Mouse (Mus musculus) embryonic stem cell, embryonic (primary cell): Measurements from ENCODE around the gene Hoxb8.

ENCODE experiments used
- CTCF ChIA-PET, 4 experiments: fragments of 300-600 bp in 2 of 4; fragments of 350-600 bp in 2 of 4; sonication (Branson Sonifier 250); formaldehyde crosslinking; loops; one replicate each; lab custom pipeline; 2022; ENCODE audit warnings: inconsistent platforms in 2 of 4; lab: Charles Lee
- POLR2A ChIA-PET, 4 experiments: fragments of 300-600 bp in 2 of 4; fragments of 350-600 bp in 2 of 4; sonication (Branson Sonifier 250); formaldehyde crosslinking; loops; one replicate each; lab custom pipeline; 2022; ENCODE audit warnings: antibody characterized with exemption in 4 of 4, inconsistent platforms in 1 of 4; lab: Charles Lee

Hoxb8 gene

DNA sequence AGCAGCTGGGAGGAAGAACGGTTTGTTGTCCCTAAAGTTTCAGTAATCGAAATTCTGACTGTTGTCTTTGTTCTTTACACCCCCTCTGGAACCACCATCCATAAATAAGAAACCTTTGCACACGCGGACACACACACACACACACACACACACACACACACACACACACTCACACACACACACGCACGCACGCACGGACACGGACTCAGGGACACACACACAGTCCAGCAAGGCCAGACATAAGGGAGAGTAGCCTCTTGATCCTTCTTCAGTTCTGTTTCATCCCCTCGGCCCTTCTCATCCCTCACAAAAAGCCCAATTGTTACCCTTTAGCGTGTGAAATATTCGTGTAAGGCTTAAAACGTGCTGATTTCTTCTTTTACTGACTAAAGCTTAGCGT lies 3.4 kb upstream of the Hoxb8 start:
- CTCF ChIA-PET: interaction anchor here (0.6 to 3.3 kb wide), 27 partner anchors 13 to 584 kb away, joined by 3 to 21 read pairs (median 4); partner anchors contain the start of genes Hoxb5 (in 2 of the 4) and Hoxb6 (in 2 of the 4)
- POLR2A ChIA-PET: interaction anchor here (0.6 to 2.2 kb wide), 8 partner anchors 9 to 1291 kb away, joined by 3 to 9 read pairs (median 4); partner anchors contain the start of gene Hoxb5 (in 1 of the 4)

- CTCF ChIA-PET: interaction anchor here (0.5 to 3.3 kb wide), 52 partner anchors 10 to 805 kb away, joined by 3 to 21 read pairs (median 4); partner anchors contain the start of genes Hoxb5 (in 2 of the 4) and Hoxb6 (in 2 of the 4)
- POLR2A ChIA-PET: interaction anchor here in 2 of 4 experiments (0.6 to 2.2 kb wide), 8 partner anchors 9 to 1292 kb away, joined by 3 to 9 read pairs (median 4); partner anchors contain the start of gene Hoxb5 (in 1 of the 2)
Measured at GRCm38 (mm10) chr11:96278773-96279172, 2.9 kb upstream of the Hoxb8 start.

GRCm38 (mm10) chr11:96279421-96280233 lies 2.1 kb upstream of the Hoxb8 start:
- POLR2A ChIA-PET: interaction anchor here in 3 of 4 experiments (0.6 to 2.2 kb wide), 11 partner anchors 8 to 394 kb away, joined by 3 to 9 read pairs (median 4); partner anchors contain the start of genes Hoxb5 (in 1 of the 3), Hoxb6 (in 1 of the 3) and Hoxb9 (in 1 of the 3)

GRCm38 (mm10) chr11:96280399-96281378 lies 1.0 kb upstream of the Hoxb8 start:
- CTCF ChIA-PET: interaction anchor here (0.6 to 2.8 kb wide), 11 partner anchors 17 to 342 kb away, joined by 3 to 9 read pairs (median 5); no protein-coding TSS in a partner anchor
- POLR2A ChIA-PET: interaction anchor here in 3 of 4 experiments (0.6 to 2.2 kb wide), 9 partner anchors 9 to 393 kb away, joined by 3 to 9 read pairs (median 5); partner anchors contain the start of genes Hoxb5 (in 1 of the 3), Hoxb6 (in 1 of the 3) and Hoxb9 (in 1 of the 3)

More at GRCm38 (mm10) chr11:96279421-96280233, 2.1 kb upstream of the Hoxb8 start:
- CTCF ChIA-PET: interaction anchor here (0.5 to 3.3 kb wide), 56 partner anchors 10 to 804 kb away, joined by 3 to 21 read pairs (median 4); partner anchors contain the start of genes Hoxb6 (in 2 of the 4) and Hoxb5 (in 1 of the 4)

DNA sequence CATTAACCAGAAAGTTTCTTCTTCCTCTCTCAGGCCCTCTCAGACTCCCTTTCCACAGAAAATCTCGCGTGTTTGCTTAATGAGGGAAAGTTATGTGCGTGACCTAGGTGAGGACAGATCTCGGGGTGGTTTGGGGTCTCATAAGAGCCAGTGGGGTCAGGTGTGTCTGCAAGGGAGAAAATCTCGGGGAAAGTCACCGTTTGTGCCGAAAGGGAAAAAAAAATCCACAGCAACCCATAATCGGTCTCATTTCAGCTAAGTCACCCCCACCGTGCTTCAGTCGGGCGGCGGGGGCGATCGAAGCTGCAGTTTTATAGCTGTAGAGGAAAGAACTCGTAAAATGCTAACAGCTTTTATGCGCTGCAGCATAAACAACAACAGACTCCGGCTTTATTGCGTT lies 309 bp upstream of the Hoxb8 start:
- POLR2A ChIA-PET: interaction anchor here in 1 of 4 experiments (0.6 to 1.3 kb wide), 2 partner anchors 21 to 329 kb away, joined by 5 read pairs; partner anchors contain the start of gene Hoxb5
- CTCF ChIA-PET: interaction anchor here (0.6 to 2.8 kb wide), 8 partner anchors 15 to 306 kb away, joined by 3 to 5 read pairs (median 3); no protein-coding TSS in a partner anchor

DNA sequence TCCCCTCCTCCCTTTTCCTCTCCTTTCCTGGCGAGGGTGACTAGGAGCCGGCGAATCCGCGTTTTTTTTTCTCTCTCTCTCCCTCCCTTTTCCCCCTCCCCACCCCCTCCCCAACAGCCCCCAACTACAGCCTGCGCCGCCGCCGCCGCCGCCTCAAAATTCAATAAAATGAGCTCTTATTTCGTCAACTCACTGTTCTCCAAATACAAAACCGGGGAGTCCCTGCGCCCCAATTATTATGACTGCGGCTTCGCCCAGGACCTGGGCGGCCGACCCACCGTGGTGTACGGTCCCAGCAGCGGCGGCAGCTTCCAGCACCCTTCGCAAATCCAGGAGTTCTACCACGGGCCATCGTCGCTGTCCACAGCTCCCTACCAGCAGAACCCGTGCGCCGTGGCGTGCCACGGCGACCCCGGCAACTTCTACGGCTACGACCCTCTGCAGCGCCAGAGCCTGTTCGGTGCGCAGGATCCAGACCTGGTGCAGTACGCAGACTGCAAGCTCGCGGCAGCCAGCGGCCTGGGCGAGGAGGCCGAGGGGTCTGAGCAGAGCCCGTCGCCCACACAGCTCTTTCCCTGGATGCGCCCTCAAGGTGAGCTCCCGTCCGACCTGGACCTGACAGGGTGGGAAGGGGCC lies 1.2 kb downstream of the Hoxb8 start:
- POLR2A ChIA-PET: interaction anchor here in 3 of 4 experiments (0.6 to 2.0 kb wide), 13 partner anchors 9 to 532 kb away, joined by 3 to 10 read pairs (median 4); partner anchors contain the start of gene Hoxb9 (in 1 of the 3)
- CTCF ChIA-PET: interaction anchor here (0.5 to 1.8 kb wide), 11 partner anchors 10 to 907 kb away, joined by 3 to 9 read pairs (median 4); no protein-coding TSS in a partner anchor

- ChIA-PET CTCF (interaction anchor here (0.6 to 1.8 kb wide), 21 partner anchors 10 to 569 kb away, joined by 3 to 7 read pairs (median 3); partner anchors contain the start of genes Hoxb13 (in 1 of the 4), Hoxb5 (in 1 of the 4) and Hoxb9 (in 1 of the 4)), POLR2A (interaction anchor here (0.5 to 2.0 kb wide), 19 partner anchors 10 to 1404 kb away, joined by 3 to 8 read pairs (median 3); partner anchors contain the start of gene Hoxb9 (in 3 of the 4))
Measured at GRCm38 (mm10) chr11:96284041-96284749, 2.5 kb downstream of the Hoxb8 start.

DNA sequence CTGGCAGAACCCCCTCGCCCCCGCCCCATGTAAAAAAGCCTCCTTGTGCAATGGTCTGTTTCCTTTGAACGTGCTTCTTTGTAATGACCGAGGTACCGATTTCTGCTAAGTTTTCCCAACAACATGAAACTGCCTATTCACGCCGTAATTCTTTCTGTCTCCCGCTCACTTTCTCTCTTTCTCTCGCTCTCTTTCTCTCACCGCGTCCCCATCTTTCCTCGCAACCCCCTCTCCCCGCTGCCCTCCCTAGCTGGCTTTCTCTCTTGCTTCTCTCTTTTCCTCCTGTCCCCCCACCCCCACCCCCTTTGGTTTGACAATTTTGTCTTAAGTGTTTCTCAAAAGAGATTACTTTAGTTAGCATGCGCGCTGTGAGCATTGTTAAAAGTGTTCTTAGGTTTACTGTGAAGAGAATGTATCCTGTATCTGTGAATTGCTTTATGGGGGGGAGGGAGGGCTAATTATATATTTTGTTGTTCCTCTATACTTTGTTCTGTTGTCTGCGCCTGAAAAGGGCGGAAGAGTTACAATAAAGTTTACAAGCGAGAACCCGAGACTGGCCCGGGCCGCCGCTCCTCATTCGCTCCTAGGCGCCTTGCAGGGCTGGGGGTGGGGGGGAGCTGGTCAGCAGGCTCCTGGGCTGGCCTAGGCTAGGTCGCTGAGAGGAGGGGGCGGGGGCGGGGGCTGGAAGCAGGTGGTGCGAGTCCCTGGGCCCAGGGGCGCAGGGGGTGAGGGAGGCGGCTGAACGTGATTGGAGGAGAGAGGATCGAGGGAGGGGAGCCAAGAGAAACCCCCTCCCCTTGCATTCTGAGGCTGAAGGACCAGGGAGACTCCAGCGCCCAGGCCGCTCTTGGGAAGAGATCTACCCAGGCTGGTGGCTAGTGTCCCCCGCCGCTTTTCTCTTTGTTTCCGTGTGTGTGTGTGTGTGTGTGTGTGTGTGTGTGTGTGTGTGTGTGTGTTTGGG lies 3.3 kb downstream of the Hoxb8 start:
- ChIA-PET CTCF (interaction anchor here (0.5 to 1.8 kb wide), 22 partner anchors 11 to 568 kb away, joined by 3 to 10 read pairs (median 3); partner anchors contain the start of genes Hoxb13 (in 1 of the 4), Hoxb5 (in 1 of the 4) and Hoxb9 (in 1 of the 4)), POLR2A (interaction anchor here (0.6 to 2.0 kb wide), 14 partner anchors 9 to 428 kb away, joined by 3 to 8 read pairs (median 4); partner anchors contain the start of gene Hoxb9 (in 2 of the 4))

DNA sequence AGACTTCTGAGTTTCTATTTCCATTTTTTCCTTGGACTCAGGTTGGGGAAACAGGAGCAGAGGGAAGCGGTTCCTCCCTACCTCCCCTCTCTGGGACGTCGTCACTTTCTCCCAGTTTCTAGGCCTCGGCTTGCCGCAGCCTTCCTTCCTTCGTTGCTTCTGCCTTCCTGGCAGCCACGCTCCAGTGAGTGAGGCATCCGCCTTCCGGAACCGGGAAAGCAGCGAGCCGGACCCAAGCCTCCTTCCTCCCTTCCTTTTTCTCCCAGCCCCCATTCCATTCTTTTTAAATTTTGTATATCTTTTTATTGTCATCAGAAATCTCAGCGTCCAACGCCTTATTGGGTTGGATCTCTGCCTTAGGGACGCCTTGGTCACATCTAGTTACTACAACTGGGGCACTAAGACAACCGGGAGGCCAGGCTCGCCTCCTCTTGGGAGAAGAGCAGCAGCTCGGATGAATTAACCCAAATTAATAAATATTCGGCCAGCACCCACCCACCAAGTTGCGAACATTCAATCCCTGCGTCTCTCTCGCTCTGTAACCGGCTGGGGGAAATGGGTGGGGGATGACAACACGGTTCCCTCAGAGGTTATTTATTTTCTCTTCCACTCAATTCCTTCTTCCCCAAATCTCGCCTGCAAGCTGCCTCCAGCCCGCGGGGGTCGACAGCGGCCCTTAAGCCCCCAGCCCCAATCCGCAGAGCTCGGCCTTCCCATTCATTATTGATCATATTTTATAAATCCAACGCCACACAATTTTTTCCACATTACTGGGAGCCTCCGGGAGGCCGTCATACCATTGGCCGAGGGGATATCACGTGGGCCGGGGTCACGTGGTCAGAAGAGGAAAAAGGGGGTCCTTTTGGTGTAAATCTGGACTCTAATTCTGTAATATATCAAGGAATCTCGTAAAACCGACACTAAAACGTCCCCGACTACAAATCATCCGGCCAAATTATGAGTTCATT lies 4.3 kb downstream of the Hoxb8 start, which contains the start of gene Hoxb7:
TSS of gene Hoxb7 (plus strand) at position 853 of the 968 bp plus-strand sequence.
- POLR2A ChIA-PET: interaction anchor here in 2 of 4 experiments (1.6 to 1.9 kb wide), 3 partner anchors 13 to 427 kb away, joined by 4 to 8 read pairs (median 5); partner anchors contain the start of gene Hoxb9 (in 1 of the 2)

GRCm38 (mm10) chr11:96286739-96287385 lies 5.2 kb downstream of the Hoxb8 start:
- CTCF ChIA-PET: interaction anchor here in 3 of 4 experiments (0.6 to 1.2 kb wide), 9 partner anchors 9 to 685 kb away, joined by 3 to 4 read pairs (median 3); no protein-coding TSS in a partner anchor
- POLR2A ChIA-PET: interaction anchor here in 1 of 4 experiments (0.6 to 1.6 kb wide), 3 partner anchors 13 to 67 kb away, joined by 3 to 4 read pairs (median 3); no protein-coding TSS in a partner anchor

More for the DNA sequence above, 4.3 kb downstream of the Hoxb8 start, which contains the start of gene Hoxb7:
- CTCF ChIA-PET: interaction anchor here in 2 of 4 experiments (0.5 to 1.0 kb wide), 3 partner anchors 9 to 153 kb away, joined by 3 to 10 read pairs (median 3); no protein-coding TSS in a partner anchor

DNA sequence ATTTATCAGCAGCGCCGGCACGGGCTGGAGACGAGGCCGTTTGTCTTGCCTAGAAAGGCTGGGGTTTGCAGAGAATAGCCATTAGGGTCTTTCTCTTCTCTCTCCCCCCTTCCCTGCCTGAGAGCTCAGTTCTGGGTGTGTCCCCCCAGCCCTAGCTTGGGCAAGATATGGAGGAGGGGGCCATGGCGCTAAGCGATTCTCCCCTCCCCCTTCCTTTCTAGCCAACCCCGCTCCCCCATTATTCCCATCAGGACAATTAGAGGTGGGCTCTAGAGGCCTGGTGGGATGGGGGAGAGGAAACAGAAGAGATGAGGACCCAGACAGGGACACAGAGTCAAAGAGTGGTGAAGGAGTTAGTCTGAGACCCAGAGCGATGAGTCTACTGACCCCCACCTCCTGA lies 5.7 kb downstream of the Hoxb8 start:
- CTCF ChIA-PET: interaction anchor here in 3 of 4 experiments (0.6 to 1.2 kb wide), 7 partner anchors 10 to 686 kb away, joined by 3 to 4 read pairs (median 3); no protein-coding TSS in a partner anchor
- POLR2A ChIA-PET: interaction anchor here in 2 of 4 experiments (0.6 to 1.6 kb wide), 5 partner anchors 12 to 477 kb away, joined by 3 to 4 read pairs (median 3); no protein-coding TSS in a partner anchor

- ChIA-PET POLR2A (interaction anchor here in 2 of 4 experiments (0.6 to 0.7 kb wide), 2 partner anchors 477 to 507 kb away, joined by 3 to 4 read pairs; no protein-coding TSS in a partner anchor), CTCF (interaction anchor here in 1 of 4 experiments (0.5 kb wide), 1 partner anchor 110 kb away, joined by 8 read pairs; no protein-coding TSS in a partner anchor)
Measured at GRCm38 (mm10) chr11:96288455-96289221, 6.9 kb downstream of the Hoxb8 start.
